Mouse (Mus musculus) bone marrow, adult 2 months (tissue): Measurements from ENCODE around the gene Capn11. TPM values are rescaled to one million over a fixed set of nuclear protein-coding genes. Genes with fewer than 3 reads are reported as not detected.

Experiments
- H3K27ac ChIP-seq: fragments of 200-500 bp; 2 replicates; pipeline ENCODE4 v1.5.1; 2012; ENCODE audit warnings: low read depth, mild to moderate bottlenecking, control low read depth, inconsistent platforms, low read length; ENCODE audit not compliant: control insufficient read depth, poor library complexity, insufficient read depth
- H3K4me1 ChIP-seq: fragments of 200-500 bp; 2 replicates; pipeline ENCODE4 v1.6.1; 2011; ENCODE audit warnings: low read length; ENCODE audit not compliant: control insufficient read depth, insufficient read depth
- H3K4me3 ChIP-seq: fragments of 200-500 bp; replicated peaks from 2 replicates; pipeline ENCODE3; 2011; ENCODE audit warnings: mild to moderate bottlenecking, low read depth, low read length, control low read depth; ENCODE audit not compliant: control insufficient read depth
- CTCF ChIP-seq: fragments of 200-500 bp; IDR thresholded peaks from 2 replicates; pipeline ENCODE4 v1.5.1; 2011; ENCODE audit warnings: low read length, control low read depth; ENCODE audit not compliant: control insufficient read depth, insufficient read depth
- POLR2A ChIP-seq: fragments of 200-500 bp; IDR thresholded peaks from 2 replicates; pipeline ENCODE4 v1.6.1; 2011; ENCODE audit warnings: low read depth, mild to moderate bottlenecking, control low read depth, low read length, borderline replicate concordance; ENCODE audit not compliant: control insufficient read depth
- WGBS: fragments of 180-500 bp; shearing (Covaris S2); methylation state at CpG from one replicate; pipeline ENCODE4 v1.1.7; 2018; 5-methylcytosine and 5-hydroxymethylcytosine counted together
- polyA plus RNA-seq: library from polyadenylated mRNA; stranded (reverse); fragments of >200 nt; gene quantifications from 2 replicates; pipeline ENCODE4 v1.2.4, GENCODE M21; 2011; ENCODE audit warnings: low replicate concordance; ENCODE audit not compliant: missing spikeins, insufficient read depth, insufficient read length

Gene Capn11
- polyA plus RNA-seq, 1 experiment = 6.7 TPM

DNA sequence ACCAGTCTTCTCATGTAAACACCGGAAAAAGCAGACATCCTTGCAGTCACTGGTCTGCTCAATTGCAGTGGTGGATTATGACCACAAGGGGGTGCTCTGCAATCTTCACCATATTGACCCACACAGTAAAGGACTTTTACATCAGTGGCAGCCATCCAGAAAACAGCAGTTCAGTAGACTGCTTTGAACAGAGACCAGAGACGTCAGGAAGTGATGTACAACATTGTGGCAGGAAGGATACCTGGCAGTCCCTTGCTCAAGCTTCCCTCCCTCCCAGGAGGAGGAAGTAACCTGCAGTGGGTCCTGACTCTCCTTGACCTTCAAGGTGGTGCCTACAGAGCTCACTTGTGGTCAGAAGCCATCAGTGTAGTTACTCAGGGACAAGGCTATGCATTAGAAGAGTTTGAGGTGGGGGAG, 77.5 kb downstream of the Capn11 start:
- 5% methylated on average over 2 of the region's 2 CpGs for WGBS
- Histone ChIP-seq H3K4me3 (no peak overlapping the region), H3K4me1 (peaks cover 18% of the 10 kb centered on the region), H3K27ac (peak overlapping the region; percentile 18; the same call in 1 of the 2 replicates)
- peak; percentile 51; the same call in 1 of the 2 replicates for TF ChIP-seq CTCF
- no peak for TF ChIP-seq POLR2A

DNA sequence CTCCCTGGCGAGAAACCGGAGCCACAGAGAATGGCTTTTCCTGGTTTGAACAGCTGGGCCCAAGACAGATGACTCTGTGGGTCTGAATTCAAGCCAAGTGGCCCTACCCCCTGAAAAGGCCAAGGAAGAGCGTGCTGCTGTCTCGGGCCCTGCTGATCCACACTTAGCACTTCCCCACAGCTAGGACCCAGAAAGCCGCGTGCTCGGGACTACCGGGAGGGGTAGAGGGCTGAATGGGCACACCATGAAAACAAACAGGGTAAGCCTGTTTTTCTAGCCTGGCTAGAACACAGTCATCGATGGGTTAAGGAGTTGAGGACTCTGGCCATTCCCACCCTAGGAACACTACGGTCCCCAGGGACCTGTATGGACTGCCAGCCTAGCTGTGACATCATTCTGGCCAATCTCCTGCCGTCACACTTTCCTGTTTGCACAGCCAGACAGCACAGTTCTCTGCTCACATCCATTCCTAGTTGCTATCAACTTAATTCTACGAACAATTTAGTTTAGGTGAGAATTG, 78.1 kb downstream of the Capn11 start:
- Histone ChIP-seq H3K27ac (peak overlapping the region; percentile 50), H3K4me3 (no peak overlapping the region), H3K4me1 (peaks cover 18% of the 10 kb centered on the region)
- no peak for TF ChIP-seq POLR2A
- TF ChIP-seq CTCF = no peak
- whole genome bisulfite sequencing = 41% methylated on average over 12 of the region's 12 CpGs

Other genes with a start within 250 kb of the Capn11 start
- 28.3 and 44.9 TPM in 2 replicates for gene Cdc5l, start 225.6 kb downstream of the Capn11 start, polyA plus RNA-seq
- not detected in 2 replicates for gene Spats1, start 183.9 kb downstream of the Capn11 start, polyA plus RNA-seq
- 3.7 and 10.1 TPM in 2 replicates for gene Aars2, start 152.5 kb downstream of the Capn11 start, polyA plus RNA-seq
- gene Tcte1, start 135.9 kb downstream of the Capn11 start, polyA plus RNA-seq = 0.41 TPM in 1 of 2 replicates, not detected in the other
- 1.5 and 4.3 TPM in 2 replicates for gene Tmem151b, start 109.6 kb downstream of the Capn11 start, polyA plus RNA-seq
- 6.9 and 14.8 TPM in 2 replicates for gene Nfkbie, start 103.6 kb downstream of the Capn11 start, polyA plus RNA-seq
- 14.7 and 22.7 TPM in 2 replicates for gene Slc35b2, start 95.5 kb downstream of the Capn11 start, polyA plus RNA-seq
- gene Hsp90ab1, start 86.1 kb downstream of the Capn11 start, polyA plus RNA-seq = 576 and 1,077 TPM in 2 replicates
- gene Slc29a1, start 59.7 kb downstream of the Capn11 start, polyA plus RNA-seq = 73.1 and 109 TPM in 2 replicates
- gene Mymx, start 57.2 kb downstream of the Capn11 start, polyA plus RNA-seq = 9.3 TPM in 1 of 2 replicates, not detected in the other
- 43.4 and 56.4 TPM in 2 replicates for gene Mrpl14, start 27.0 kb upstream of the Capn11 start, polyA plus RNA-seq
- 16.2 and 19.1 TPM in 2 replicates for gene Tmem63b, start 27.6 kb upstream of the Capn11 start, polyA plus RNA-seq
- not detected in 2 replicates for gene 1600014C23Rik, start 74.5 kb upstream of the Capn11 start, polyA plus RNA-seq